Mouse (Mus musculus) kidney, embryonic 15.5 days (tissue): ENCODE measurements around the gene Krt8. TPM values are rescaled to one million over a fixed set of nuclear protein-coding genes. Genes with fewer than 3 reads are reported as not detected.

Source experiments
- ATAC-seq: fragments of 200-750 bp; cut with Nextera tagmentation; replicated peaks from 2 replicates; pipeline ENCODE4 v1.8.0; 2017; ENCODE audit warnings: moderate TSS enrichment; ENCODE audit not compliant: low FRiP score
- H3K27ac ChIP-seq: fragments of 300-500 bp; sonication (generic); 2 replicates; pipeline ENCODE4 v1.5.1; 2015; ENCODE audit warnings: mild to moderate bottlenecking, inconsistent platforms
- H3K27me3 ChIP-seq: fragments of 300-500 bp; sonication (generic); 2 replicates; pipeline ENCODE4 v1.6.1; 2015; ENCODE audit warnings: inconsistent platforms
- H3K36me3 ChIP-seq: fragments of 300-500 bp; sonication (generic); 2 replicates; pipeline ENCODE4 v1.6.1; 2015; ENCODE audit warnings: inconsistent platforms
- H3K4me1 ChIP-seq: fragments of 300-500 bp; sonication (generic); 2 replicates; pipeline ENCODE4 v1.6.1; 2015; ENCODE audit warnings: inconsistent platforms
- H3K4me2 ChIP-seq: fragments of 300-500 bp; sonication (generic); 2 replicates; pipeline ENCODE4 v1.6.1; 2015; ENCODE audit warnings: moderate library complexity, mild to moderate bottlenecking, inconsistent platforms
- H3K4me3 ChIP-seq: fragments of 300-500 bp; sonication (generic); replicated peaks from 2 replicates; pipeline ENCODE4 v1.5.1; 2015; ENCODE audit warnings: mild to moderate bottlenecking, inconsistent platforms
- H3K9ac ChIP-seq: fragments of 300-500 bp; sonication (generic); 2 replicates; pipeline ENCODE4 v1.6.1; 2015; ENCODE audit warnings: mild to moderate bottlenecking, inconsistent platforms
- H3K9me3 ChIP-seq: fragments of 300-500 bp; sonication (generic); replicated peaks from 2 replicates; pipeline ENCODE4 v1.6.1; 2016; ENCODE audit warnings: inconsistent platforms
- WGBS: fragments of 180-500 bp; shearing (Covaris S2); methylation state at CpG from one replicate; pipeline ENCODE4 v1.1.7; 2015; ENCODE audit warnings: mixed read lengths; 5-methylcytosine and 5-hydroxymethylcytosine counted together
- polyA plus RNA-seq: library from polyadenylated mRNA; unstranded; fragments of >200 nt; fragmentation: Nextera tagmentation; extraction: Ambion mirVana; gene quantifications from 2 replicates; pipeline ENCODE4 v1.2.1, GENCODE M21; 2015

The Krt8 gene
- polyA plus RNA-seq, 1 experiment from 2014 or later: 213 TPM

GRCm38 (mm10) chr15:102025136-102025872 is 21.0 kb upstream of the Krt8 start:
- H3K9me3 ChIP-seq: no peaks in the 10 kb centered on the region
- peak overlapping the region; percentile 23; the same call in 1 of the 2 replicates for H3K9ac ChIP-seq
- H3K27me3 ChIP-seq: peaks cover 28% of the 10 kb centered on the region
- H3K36me3 ChIP-seq: no peaks in the 10 kb centered on the region
- H3K27ac ChIP-seq: peak overlapping the region; percentile 81
- ATAC-seq: peak; percentile 61
- peak overlapping the region; percentile 16; the same call in 1 of the 2 replicates for H3K4me3 ChIP-seq
- WGBS: 6% methylated on average over 22 of the region's 22 CpGs
- peaks cover 59% of the 10 kb centered on the region for H3K4me1 ChIP-seq
- H3K4me2 ChIP-seq: peak overlapping the region; percentile 51

GRCm38 (mm10) chr15:102023888-102024287 is 19.6 kb upstream of the Krt8 start:
- WGBS: 50% methylated on average over 8 of the region's 8 CpGs
- Histone ChIP-seq H3K4me1 (peaks cover 59% of the 10 kb centered on the region), H3K4me3 (no peak overlapping the region), H3K4me2 (no peak overlapping the region), H3K27me3 (peaks cover 28% of the 10 kb centered on the region), H3K9ac (no peak overlapping the region), H3K36me3 (no peaks in the 10 kb centered on the region), H3K27ac (peak overlapping the region; percentile 81), H3K9me3 (no peaks in the 10 kb centered on the region)
- ATAC-seq: no peak

GRCm38 (mm10) chr15:102022481-102022880 is 18.2 kb upstream of the Krt8 start:
- Histone ChIP-seq H3K4me1 (peaks cover 55% of the 10 kb centered on the region), H3K27ac (peak overlapping the region; percentile 81), H3K9me3 (no peaks in the 10 kb centered on the region), H3K36me3 (no peaks in the 10 kb centered on the region), H3K4me2 (no peak overlapping the region), H3K9ac (no peak overlapping the region), H3K27me3 (peaks cover 16% of the 10 kb centered on the region), H3K4me3 (no peak overlapping the region)
- WGBS: 27% methylated on average over 8 of the region's 8 CpGs
- ATAC-seq: peak; percentile 63; the same call in 1 of the 2 replicates

- ATAC-seq: peak; percentile 41; the same call in 1 of the 2 replicates
- Histone ChIP-seq H3K4me2 (no peak overlapping the region), H3K27ac (peak overlapping the region; percentile 84), H3K9me3 (no peaks in the 10 kb centered on the region), H3K4me1 (peaks cover 46% of the 10 kb centered on the region), H3K9ac (no peak overlapping the region), H3K4me3 (no peak overlapping the region), H3K27me3 (no peaks in the 10 kb centered on the region), H3K36me3 (no peaks in the 10 kb centered on the region)
- 33% methylated on average over 7 of the region's 7 CpGs for WGBS
Observed at GRCm38 (mm10) chr15:102017918-102018463, 13.7 kb upstream of the Krt8 start.

GRCm38 (mm10) chr15:102016787-102017186 is 12.5 kb upstream of the Krt8 start:
- peak overlapping the region; percentile 84 for H3K27ac ChIP-seq
- no peak overlapping the region for H3K9ac ChIP-seq
- peaks cover 37% of the 10 kb centered on the region for H3K4me1 ChIP-seq
- ATAC-seq: no peak
- no peaks in the 10 kb centered on the region for H3K27me3 ChIP-seq
- H3K36me3 ChIP-seq: no peaks in the 10 kb centered on the region
- WGBS: 16% methylated on average over 7 of the region's 7 CpGs
- no peaks in the 10 kb centered on the region for H3K9me3 ChIP-seq
- no peak overlapping the region for H3K4me2 ChIP-seq
- H3K4me3 ChIP-seq: no peak overlapping the region

- WGBS: 20% methylated on average over 3 of the region's 3 CpGs
- Histone ChIP-seq H3K9ac (no peak overlapping the region), H3K4me3 (no peak overlapping the region), H3K27ac (peak overlapping the region; percentile 84), H3K27me3 (no peaks in the 10 kb centered on the region), H3K4me1 (peaks cover 37% of the 10 kb centered on the region), H3K9me3 (no peaks in the 10 kb centered on the region), H3K4me2 (no peak overlapping the region), H3K36me3 (no peaks in the 10 kb centered on the region)
- peak; percentile 52; the same call in 1 of the 2 replicates for ATAC-seq
Observed at GRCm38 (mm10) chr15:102016096-102016495, 11.8 kb upstream of the Krt8 start.

- no peak overlapping the region for H3K4me3 ChIP-seq
- ATAC-seq: no peak
- H3K27ac ChIP-seq: no peak overlapping the region
- H3K9me3 ChIP-seq: no peaks in the 10 kb centered on the region
- H3K4me1 ChIP-seq: peaks cover 37% of the 10 kb centered on the region
- no peaks in the 10 kb centered on the region for H3K36me3 ChIP-seq
- no peak overlapping the region for H3K9ac ChIP-seq
- H3K4me2 ChIP-seq: no peak overlapping the region
- WGBS: 62% methylated on average over 3 of the region's 4 CpGs
- H3K27me3 ChIP-seq: no peaks in the 10 kb centered on the region
Observed at GRCm38 (mm10) chr15:102014848-102015247, 10.6 kb upstream of the Krt8 start.

GRCm38 (mm10) chr15:102013651-102014050 is 9.4 kb upstream of the Krt8 start:
- Histone ChIP-seq H3K9ac (no peak overlapping the region), H3K27me3 (no peaks in the 10 kb centered on the region), H3K27ac (peak overlapping the region; percentile 76), H3K4me3 (no peak overlapping the region), H3K4me1 (peaks cover 37% of the 10 kb centered on the region), H3K4me2 (no peak overlapping the region), H3K36me3 (no peaks in the 10 kb centered on the region), H3K9me3 (no peaks in the 10 kb centered on the region)
- peak; percentile 23; the same call in 1 of the 2 replicates for ATAC-seq
- WGBS: 51% methylated on average over 3 of the region's 3 CpGs

GRCm38 (mm10) chr15:102012260-102012765 is 8.0 kb upstream of the Krt8 start:
- Histone ChIP-seq H3K27ac (no peak overlapping the region), H3K36me3 (no peaks in the 10 kb centered on the region), H3K9ac (no peak overlapping the region), H3K4me1 (peaks cover 32% of the 10 kb centered on the region), H3K27me3 (peaks cover 3% of the 10 kb centered on the region; the same call in 1 of the 2 replicates), H3K4me3 (no peak overlapping the region), H3K4me2 (no peak overlapping the region), H3K9me3 (no peaks in the 10 kb centered on the region)
- no peak for ATAC-seq
- WGBS: 57% methylated on average over 4 of the region's 4 CpGs

GRCm38 (mm10) chr15:102010569-102011245 is 6.4 kb upstream of the Krt8 start:
- Histone ChIP-seq H3K9ac (no peak overlapping the region), H3K9me3 (no peaks in the 10 kb centered on the region), H3K4me2 (no peak overlapping the region), H3K4me1 (peaks cover 28% of the 10 kb centered on the region), H3K36me3 (no peaks in the 10 kb centered on the region), H3K27ac (no peak overlapping the region), H3K4me3 (no peak overlapping the region), H3K27me3 (peaks cover 19% of the 10 kb centered on the region)
- ATAC-seq: no peak
- WGBS: 63% methylated on average over 3 of the region's 3 CpGs

GRCm38 (mm10) chr15:102007097-102008069 is 3.1 kb upstream of the Krt8 start:
- ATAC-seq: no peak
- 62% methylated on average over 12 of the region's 12 CpGs for WGBS
- peaks cover 36% of the 10 kb centered on the region for H3K4me1 ChIP-seq
- no peaks in the 10 kb centered on the region for H3K9me3 ChIP-seq
- H3K27me3 ChIP-seq: peaks cover 52% of the 10 kb centered on the region
- H3K4me2 ChIP-seq: no peak overlapping the region
- H3K36me3 ChIP-seq: no peaks in the 10 kb centered on the region
- no peak overlapping the region for H3K9ac ChIP-seq
- H3K4me3 ChIP-seq: no peak overlapping the region
- peak overlapping the region; percentile 55; the same call in 1 of the 2 replicates for H3K27ac ChIP-seq
